Mouse (Mus musculus): ENCODE measurements around the gene Rassf4. TPM values are rescaled to one million over a fixed set of nuclear protein-coding genes. Genes with fewer than 3 reads are reported as not detected.

The Rassf4 gene
- polyA plus RNA-seq (2015; fragmentation: Nextera tagmentation; extraction: Ambion mirVana), result 12.8 and 17.4 TPM in 2 replicates

DNA sequence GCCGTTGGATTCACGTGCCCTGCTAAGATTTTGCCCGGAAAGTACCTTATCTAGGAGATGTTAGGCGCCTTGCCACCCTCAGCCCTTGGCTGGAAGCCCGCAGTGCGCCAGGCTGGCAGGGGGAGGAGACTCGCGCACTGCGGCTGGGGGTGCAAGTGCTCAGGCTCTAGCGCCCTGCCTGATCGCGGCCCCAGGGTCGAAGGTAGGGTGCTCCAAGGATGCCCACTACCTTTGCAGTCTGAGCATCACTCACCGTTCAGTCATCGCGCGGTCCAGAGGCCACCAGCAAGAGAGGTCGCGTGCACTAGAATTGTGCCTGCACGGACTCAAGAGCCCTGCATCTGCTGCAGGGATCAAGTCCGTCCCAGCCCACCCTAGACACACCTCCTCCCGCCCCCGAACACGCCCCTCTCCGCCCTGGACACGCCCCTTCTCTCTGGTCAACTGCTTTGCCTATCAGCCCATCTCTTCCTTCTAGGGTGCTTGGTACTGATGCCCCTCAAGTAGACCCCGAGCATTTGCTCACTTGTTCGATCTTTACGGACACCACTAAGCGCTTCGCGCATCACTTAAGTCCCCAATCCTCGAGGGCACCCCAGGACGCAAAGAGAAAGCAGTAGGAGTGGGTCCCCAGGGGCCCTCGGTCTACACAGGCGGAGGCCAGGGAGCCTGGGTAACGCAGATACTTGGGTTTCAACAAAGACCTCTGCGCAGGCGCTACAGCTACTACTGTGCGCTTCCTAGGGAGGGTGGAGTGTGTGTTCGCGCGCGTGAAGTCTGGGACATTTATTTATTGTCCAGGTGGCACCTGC is at the start of gene Rassf4:
Gene Rassf4 (minus strand): TSS at position 482 of the 812 bp plus-strand sequence.
- peak within 1 kb of the TSS; percentile 69 for H3K9ac ChIP-seq

DNA sequence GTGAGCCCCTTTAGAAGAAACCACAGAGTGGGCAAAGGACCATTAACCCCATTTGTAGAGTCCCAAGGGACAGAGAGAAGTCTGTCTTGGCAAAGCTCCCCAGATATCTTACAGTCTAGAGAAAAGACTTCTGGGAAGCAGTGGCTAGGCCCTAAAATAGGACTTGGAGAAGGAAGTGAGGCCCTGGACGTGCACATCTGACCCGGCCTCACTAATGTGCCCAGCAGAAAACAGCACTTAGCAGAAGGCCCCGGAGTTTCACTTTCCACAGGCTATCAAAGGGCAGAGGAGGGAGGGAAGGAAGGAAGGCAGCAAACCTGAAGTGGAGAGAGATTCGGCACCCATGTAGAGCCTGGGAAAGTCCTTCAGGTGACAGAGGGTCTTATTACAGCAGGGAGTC is 45.2 kb upstream of the Rassf4 start:
- no peak overlapping the region for H3K4me3 ChIP-seq
- H3K4me2 ChIP-seq, result no peak overlapping the region
- WGBS, result 95% methylated on average over 4 of the region's 4 CpGs
- H3K27me3 ChIP-seq, result no peaks in the 10 kb centered on the region
- H3K9ac ChIP-seq, result no peak overlapping the region
- H3K9me3 ChIP-seq (replicated peaks), result no peaks in the 10 kb centered on the region
- no peaks in the 10 kb centered on the region for H3K4me1 ChIP-seq
- H3K36me3 ChIP-seq (ENCODE audit: poor library complexity, severe bottlenecking), result no peaks in the 10 kb centered on the region
- no peak overlapping the region for H3K27ac ChIP-seq
- ATAC-seq, result no peak

More for the DNA sequence above, at the start of gene Rassf4:
- Histone ChIP-seq H3K9me3 (replicated peaks) (no peaks in the 10 kb centered on the region), H3K4me1 (peaks cover 47% of the 10 kb centered on the region), H3K4me2 (peak within 1 kb of the TSS; percentile 83), H3K4me3 (peak within 1 kb of the TSS; percentile 53), H3K27me3 (peaks cover 6% of the 10 kb centered on the region; the same call in 1 of the 2 replicates), H3K27ac (peak within 1 kb of the TSS; percentile 33; the same call in 1 of the 2 replicates), H3K36me3 (ENCODE audit: poor library complexity, severe bottlenecking) (no peaks in the 10 kb centered on the region)
- under 1% methylated on average over 44 of the region's 44 CpGs for WGBS
- ATAC-seq, result peak; percentile 90

DNA sequence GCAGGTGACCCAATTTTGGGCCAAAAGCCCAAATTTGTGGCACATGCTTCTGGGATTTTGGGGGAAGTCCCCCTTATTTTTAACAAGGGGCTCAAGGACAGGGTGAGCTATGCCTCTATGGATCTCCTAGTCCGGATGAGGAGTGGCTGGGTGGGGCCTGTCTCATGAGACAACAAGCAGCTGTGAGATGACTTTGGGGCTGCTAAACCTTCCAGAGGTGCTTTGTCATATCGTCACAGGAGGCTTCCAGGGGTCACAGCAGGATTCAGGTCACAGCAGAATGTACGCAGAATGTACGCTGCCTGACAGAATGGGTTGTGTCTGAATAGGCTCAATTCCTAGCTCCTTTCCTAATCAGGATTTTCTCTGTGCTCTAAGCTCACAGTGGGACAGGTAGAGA is 44.6 kb upstream of the Rassf4 start:
- Histone ChIP-seq H3K27ac (no peak overlapping the region), H3K9me3 (replicated peaks) (no peaks in the 10 kb centered on the region), H3K9ac (no peak overlapping the region), H3K4me2 (no peak overlapping the region), H3K4me3 (no peak overlapping the region), H3K27me3 (no peaks in the 10 kb centered on the region), H3K36me3 (ENCODE audit: poor library complexity, severe bottlenecking) (no peaks in the 10 kb centered on the region), H3K4me1 (no peaks in the 10 kb centered on the region)
- ATAC-seq, result no peak
- 79% methylated on average over 4 of the region's 4 CpGs for WGBS

DNA sequence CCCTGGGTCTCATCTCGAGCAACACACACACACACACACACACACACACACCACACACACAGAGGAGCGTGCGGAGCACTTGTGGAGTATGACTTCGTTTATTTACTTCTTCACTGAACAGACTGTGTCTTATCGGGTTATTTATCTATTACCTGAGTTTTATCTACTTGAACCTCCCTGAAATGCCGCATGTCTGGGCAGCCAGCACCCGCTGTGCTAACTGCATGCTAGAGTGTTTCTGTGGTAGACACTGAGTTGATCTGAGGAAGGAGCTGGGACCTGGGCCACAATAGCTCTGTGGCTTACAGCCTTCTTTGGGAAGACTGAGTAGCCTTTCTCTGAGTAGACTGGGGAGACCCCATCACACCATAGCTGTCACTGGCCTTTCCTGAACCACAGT is 44.1 kb upstream of the Rassf4 start:
- ATAC-seq, result no peak
- Histone ChIP-seq H3K9ac (no peak overlapping the region), H3K9me3 (replicated peaks) (no peaks in the 10 kb centered on the region), H3K27me3 (no peaks in the 10 kb centered on the region), H3K27ac (no peak overlapping the region), H3K4me3 (no peak overlapping the region), H3K4me2 (no peak overlapping the region), H3K4me1 (no peaks in the 10 kb centered on the region), H3K36me3 (ENCODE audit: poor library complexity, severe bottlenecking) (no peaks in the 10 kb centered on the region)
- 93% methylated on average over 7 of the region's 7 CpGs for WGBS

DNA sequence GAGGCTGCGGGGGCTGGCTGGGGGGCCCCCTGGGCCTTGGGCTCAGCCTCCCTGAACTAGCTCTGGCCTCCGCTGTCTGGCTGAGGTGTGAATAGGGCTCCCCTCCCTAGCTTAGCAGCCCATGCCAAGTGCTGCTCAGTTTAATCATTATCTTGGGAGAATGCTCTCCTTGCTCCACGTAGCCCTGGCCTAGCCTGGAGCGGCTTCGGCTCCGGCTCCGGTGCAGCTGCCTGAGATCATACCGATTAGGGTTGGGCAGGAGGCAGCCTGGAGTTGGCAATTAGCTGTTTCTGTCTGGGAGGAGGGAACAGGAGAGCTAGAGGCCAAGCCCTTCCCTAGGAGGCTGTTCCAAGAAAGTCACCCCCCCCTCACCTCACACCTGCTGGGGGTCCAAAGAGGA is 42.9 kb upstream of the Rassf4 start, which contains the start of gene Tmem72:
Gene Tmem72 (minus strand): TSS at position 248 of the 400 bp plus-strand sequence.
- no peaks in the 10 kb centered on the region for H3K27me3 ChIP-seq
- no peaks in the 10 kb centered on the region for H3K36me3 ChIP-seq (ENCODE audit: poor library complexity, severe bottlenecking)
- no peaks in the 10 kb centered on the region for H3K4me1 ChIP-seq
- 79% methylated on average over 8 of the region's 8 CpGs for WGBS
- no peak within 1 kb of the TSS for H3K4me3 ChIP-seq
- H3K9me3 ChIP-seq (replicated peaks), result no peaks in the 10 kb centered on the region
- no peak within 1 kb of the TSS for H3K4me2 ChIP-seq
- no peak for ATAC-seq
- no peak within 1 kb of the TSS for H3K27ac ChIP-seq
- no peak within 1 kb of the TSS for H3K9ac ChIP-seq

DNA sequence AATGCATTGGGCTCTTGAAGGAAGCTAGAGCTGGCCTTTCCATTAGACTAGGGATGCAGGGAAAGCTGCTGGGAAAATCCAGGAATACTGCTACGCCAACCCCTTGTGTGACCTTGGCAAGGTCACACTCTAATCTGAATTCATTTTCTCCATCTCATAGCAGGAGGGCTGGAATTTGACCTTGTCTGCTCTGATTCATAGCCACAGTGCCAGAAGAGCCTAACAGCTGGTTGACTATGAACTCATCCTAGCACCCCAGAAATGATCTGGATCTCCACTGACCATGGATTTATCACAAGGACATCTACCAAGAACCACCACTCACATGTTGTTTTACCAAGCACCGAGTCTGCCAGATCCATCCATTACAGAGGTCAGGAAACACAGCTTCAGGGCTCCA is 41.4 kb upstream of the Rassf4 start:
- Histone ChIP-seq H3K4me2 (no peak overlapping the region), H3K27ac (no peak overlapping the region), H3K27me3 (no peaks in the 10 kb centered on the region), H3K36me3 (ENCODE audit: poor library complexity, severe bottlenecking) (no peaks in the 10 kb centered on the region), H3K9me3 (replicated peaks) (no peaks in the 10 kb centered on the region), H3K4me1 (no peaks in the 10 kb centered on the region), H3K9ac (no peak overlapping the region), H3K4me3 (no peak overlapping the region)
- 85% methylated on average over 2 of the region's 2 CpGs for WGBS
- ATAC-seq, result no peak

DNA sequence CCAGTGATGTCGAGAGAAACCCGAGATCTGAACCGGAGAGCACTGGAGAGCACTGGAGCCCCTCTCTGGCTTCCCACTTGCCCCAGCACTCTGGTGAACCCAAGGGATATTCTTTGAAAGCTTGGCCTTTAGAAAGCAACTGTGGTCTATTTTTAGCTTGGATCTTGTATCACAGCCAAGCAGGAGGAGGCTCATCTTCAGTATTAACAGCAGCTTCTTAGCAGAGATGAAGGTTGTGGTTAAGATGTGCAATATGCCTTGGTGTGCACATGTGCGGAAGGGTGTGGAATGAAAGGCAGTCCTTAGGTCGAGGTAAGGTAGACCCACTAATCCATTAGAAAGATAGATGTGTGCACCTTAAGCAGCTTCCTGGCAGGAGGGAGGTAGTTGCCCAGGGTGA is 40.8 kb upstream of the Rassf4 start:
- ATAC-seq, result no peak
- H3K27ac ChIP-seq, result no peak overlapping the region
- H3K9me3 ChIP-seq (replicated peaks), result no peaks in the 10 kb centered on the region
- H3K36me3 ChIP-seq (ENCODE audit: poor library complexity, severe bottlenecking), result no peaks in the 10 kb centered on the region
- no peak overlapping the region for H3K9ac ChIP-seq
- H3K27me3 ChIP-seq, result no peaks in the 10 kb centered on the region
- no peaks in the 10 kb centered on the region for H3K4me1 ChIP-seq
- 84% methylated on average over 5 of the region's 5 CpGs for WGBS
- H3K4me3 ChIP-seq, result no peak overlapping the region
- H3K4me2 ChIP-seq, result no peak overlapping the region

DNA sequence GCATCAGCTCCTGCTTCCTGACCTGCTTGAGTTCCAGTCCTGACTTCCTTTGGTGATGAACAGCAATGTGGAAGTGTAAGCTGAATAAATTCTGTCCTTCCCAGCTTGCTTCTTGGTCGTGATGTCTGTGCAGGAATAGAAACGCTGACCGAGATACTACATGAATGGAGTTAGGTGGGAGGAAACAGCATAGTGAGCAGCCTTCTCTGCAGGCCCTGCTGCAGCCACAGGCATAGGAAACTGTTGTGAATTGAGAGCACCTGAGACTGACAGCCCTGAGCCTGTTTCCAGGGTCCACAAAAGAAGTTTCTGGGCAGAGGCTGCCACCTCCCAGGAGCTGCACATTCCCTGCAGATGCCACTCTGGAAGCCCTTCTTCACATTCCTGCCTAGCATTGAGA is 40.2 kb upstream of the Rassf4 start:
- Histone ChIP-seq H3K4me2 (no peak overlapping the region), H3K27me3 (no peaks in the 10 kb centered on the region), H3K4me1 (no peaks in the 10 kb centered on the region), H3K27ac (no peak overlapping the region), H3K9me3 (replicated peaks) (no peaks in the 10 kb centered on the region), H3K36me3 (ENCODE audit: poor library complexity, severe bottlenecking) (no peaks in the 10 kb centered on the region), H3K4me3 (no peak overlapping the region), H3K9ac (no peak overlapping the region)
- no peak for ATAC-seq
- WGBS, result 90% methylated on average over 3 of the region's 3 CpGs

DNA sequence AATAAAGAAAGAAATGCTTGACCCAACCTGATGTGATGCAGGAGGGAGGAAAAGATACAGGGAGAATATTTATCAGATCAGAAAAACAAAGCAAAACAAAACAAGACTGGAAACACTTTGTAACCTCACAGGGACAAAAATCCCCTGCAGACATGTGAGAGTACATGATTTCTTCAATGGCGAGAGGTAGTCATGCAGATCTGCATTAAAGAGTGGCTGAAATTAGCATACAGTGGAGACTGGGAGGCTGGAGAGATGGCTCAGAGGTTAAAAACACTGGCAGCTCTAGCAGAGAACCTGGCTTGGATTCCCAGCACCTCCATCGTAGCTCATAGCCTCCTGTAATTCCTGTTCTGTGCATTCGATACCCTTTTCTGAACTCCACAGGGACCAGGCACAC is 38.8 kb upstream of the Rassf4 start:
- Histone ChIP-seq H3K4me1 (no peaks in the 10 kb centered on the region), H3K9ac (no peak overlapping the region), H3K9me3 (replicated peaks) (no peaks in the 10 kb centered on the region), H3K4me2 (no peak overlapping the region), H3K27ac (no peak overlapping the region), H3K36me3 (ENCODE audit: poor library complexity, severe bottlenecking) (no peaks in the 10 kb centered on the region), H3K4me3 (no peak overlapping the region), H3K27me3 (no peaks in the 10 kb centered on the region)
- 89% methylated on average over 3 of the region's 3 CpGs for WGBS
- ATAC-seq, result no peak

DNA sequence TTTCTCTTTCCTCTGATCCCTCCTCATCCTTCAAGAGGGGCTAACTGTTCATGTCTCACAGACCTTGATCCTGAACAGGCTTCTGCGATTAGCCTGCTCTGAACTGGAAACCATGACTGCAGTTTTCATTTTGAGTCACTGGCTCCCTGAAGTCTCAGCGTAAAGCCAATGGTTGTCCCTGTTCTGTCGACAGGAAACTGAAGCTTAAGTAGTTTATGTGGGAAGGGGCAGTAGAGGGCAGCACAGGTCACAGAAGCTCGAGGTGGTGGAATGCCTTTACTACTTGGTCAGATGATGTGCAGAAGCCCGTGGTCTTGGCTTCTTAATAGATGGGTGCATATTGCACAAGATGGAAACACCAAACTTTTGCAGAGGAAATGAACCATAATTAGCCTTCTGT is 38.3 kb upstream of the Rassf4 start:
- Histone ChIP-seq H3K27me3 (no peaks in the 10 kb centered on the region), H3K4me1 (no peaks in the 10 kb centered on the region), H3K4me3 (no peak overlapping the region), H3K9me3 (replicated peaks) (no peaks in the 10 kb centered on the region), H3K36me3 (ENCODE audit: poor library complexity, severe bottlenecking) (no peaks in the 10 kb centered on the region), H3K4me2 (no peak overlapping the region), H3K27ac (no peak overlapping the region), H3K9ac (no peak overlapping the region)
- WGBS, result 44% methylated on average over 5 of the region's 5 CpGs
- ATAC-seq, result no peak

DNA sequence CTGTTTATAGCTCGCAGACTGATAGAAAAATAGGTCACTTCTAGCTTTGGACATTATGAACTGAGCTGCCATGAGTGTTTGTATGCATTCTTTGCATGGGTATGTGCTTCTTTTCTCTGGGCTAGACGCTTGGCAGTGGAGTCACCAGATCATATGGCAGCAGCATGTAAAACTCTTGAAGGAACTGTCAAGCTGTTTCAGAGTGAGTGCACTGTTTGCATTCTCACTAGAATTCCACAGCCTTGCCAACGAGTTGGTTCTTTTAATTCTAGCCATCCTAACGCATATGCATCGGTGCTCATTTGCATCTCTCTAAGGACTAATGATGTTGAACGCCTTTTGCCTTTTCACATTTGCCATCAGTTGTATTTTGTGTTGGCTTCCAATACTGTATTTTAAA is 30.6 kb upstream of the Rassf4 start:
- no peak overlapping the region for H3K4me3 ChIP-seq
- H3K4me1 ChIP-seq, result 0 out of 2 replicates have a peak, but pooled peaks cover 5% of the 10 kb centered on the region
- H3K4me2 ChIP-seq, result no peak overlapping the region
- 48% methylated on average over 6 of the region's 6 CpGs for WGBS
- H3K9ac ChIP-seq, result no peak overlapping the region
- no peaks in the 10 kb centered on the region for H3K27me3 ChIP-seq
- ATAC-seq, result 0 out of 2 replicates have a peak, but pooled peaks have one; percentile 45
- no peaks in the 10 kb centered on the region for H3K36me3 ChIP-seq (ENCODE audit: poor library complexity, severe bottlenecking)
- no peak overlapping the region for H3K27ac ChIP-seq
- H3K9me3 ChIP-seq (replicated peaks), result no peaks in the 10 kb centered on the region

DNA sequence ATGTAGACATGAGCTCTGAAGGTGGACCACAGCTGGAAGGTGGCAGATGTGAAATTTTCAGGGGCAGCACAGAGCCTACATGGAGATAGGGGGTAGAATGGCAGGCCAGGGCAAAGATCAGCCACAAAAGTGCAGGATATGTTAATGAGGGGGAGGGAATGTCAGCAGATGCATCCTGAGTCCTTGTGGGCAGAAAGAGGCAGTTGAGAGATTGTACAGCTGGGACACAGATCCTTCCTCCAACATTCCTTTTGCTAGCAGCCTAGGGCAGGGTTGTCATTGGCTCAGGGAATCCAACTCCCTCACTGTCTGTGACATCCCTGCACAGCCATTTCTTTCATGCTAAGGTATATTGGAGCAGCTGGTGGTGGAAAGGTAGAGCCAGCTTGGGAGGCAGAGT is 27.1 kb upstream of the Rassf4 start:
- Histone ChIP-seq H3K4me3 (no peak overlapping the region), H3K9ac (no peak overlapping the region), H3K4me1 (0 out of 2 replicates have a peak, but pooled peaks cover 5% of the 10 kb centered on the region), H3K9me3 (replicated peaks) (no peaks in the 10 kb centered on the region), H3K4me2 (no peak overlapping the region), H3K27me3 (no peaks in the 10 kb centered on the region), H3K27ac (no peak overlapping the region), H3K36me3 (ENCODE audit: poor library complexity, severe bottlenecking) (no peaks in the 10 kb centered on the region)
- no peak for ATAC-seq
